Mouse (Mus musculus) myocyte (in vitro differentiated cells): Measurements from ENCODE around the gene Arhgef28. TPM values are rescaled to one million over a fixed set of nuclear protein-coding genes. Genes with fewer than 3 reads are reported as not detected.
"Not testable (repeated sequence)": the region's sequence is repeated elsewhere in the genome, so short reads cannot be mapped to it uniquely, and the experiment has no call there.

Experiments
- H3K27me3 ChIP-seq: one replicate; pipeline ENCODE4 v1.6.1; 2011; ENCODE audit not compliant: control insufficient read depth, insufficient read depth, insufficient read length
- H3K36me3 ChIP-seq: one replicate; pipeline ENCODE4 v1.6.1; 2011; ENCODE audit not compliant: control insufficient read depth, insufficient read depth
- H3K4me2 ChIP-seq: one replicate; pipeline ENCODE4 v1.6.1; 2011; ENCODE audit warnings: low read depth, control low read depth
- H3K4me3 ChIP-seq: one replicate; pipeline ENCODE4 v1.5.1; 2011; ENCODE audit warnings: mild to moderate bottlenecking, control low read depth, moderate library complexity
- H3K79me2 ChIP-seq: one replicate; pipeline ENCODE4 v1.6.1; 2011; ENCODE audit not compliant: control insufficient read depth, insufficient read depth
- H3ac ChIP-seq: one replicate; pipeline ENCODE4 v1.6.1; 2011; ENCODE audit not compliant: control insufficient read depth, insufficient read length
- CEBPB ChIP-seq: IDR thresholded peaks from 2 replicates; pipeline ENCODE4 v1.6.1; 2011; ENCODE audit warnings: mild to moderate bottlenecking, moderate library complexity; ENCODE audit not compliant: poor library complexity, insufficient read depth, severe bottlenecking
- E2F4 ChIP-seq: IDR thresholded peaks from one replicate; pipeline ENCODE4 v1.6.1; 2011; ENCODE audit warnings: mild to moderate bottlenecking, control low read depth, moderate library complexity; ENCODE audit not compliant: insufficient read depth
- MAX ChIP-seq: IDR thresholded peaks from one replicate; pipeline ENCODE4 v1.6.1; 2011; ENCODE audit warnings: low read depth, mild to moderate bottlenecking, control low read depth
- MYOD1 ChIP-seq, 3 experiments: IDR thresholded peaks; one replicate each; pipeline ENCODE4 v1.6.1; 2011; ENCODE audit warnings: control low read depth in 2 of 3, low read depth in 2 of 3, mild to moderate bottlenecking in 2 of 3, moderate library complexity in 1 of 3; ENCODE audit not compliant: insufficient read length in 2 of 3, control insufficient read depth in 1 of 3
- MYOG ChIP-seq, 3 experiments: IDR thresholded peaks; one replicate each; pipeline ENCODE4 v1.6.1; 2011; ENCODE audit warnings: control low read depth in 2 of 3, low read depth in 2 of 3, mild to moderate bottlenecking in 2 of 3; ENCODE audit not compliant: insufficient read length in 2 of 3, control insufficient read depth in 1 of 3, insufficient read depth in 1 of 3
- POLR2A ChIP-seq: IDR thresholded peaks from one replicate; pipeline ENCODE4 v1.6.1; 2011; ENCODE audit warnings: low read depth, mild to moderate bottlenecking, control low read depth, moderate library complexity; ENCODE audit not compliant: insufficient read length
- POLR2AphosphoS2 ChIP-seq: IDR thresholded peaks from one replicate; pipeline ENCODE4 v1.6.1; 2011; ENCODE audit warnings: low read depth, control low read depth; ENCODE audit not compliant: insufficient read length
- REST ChIP-seq: IDR thresholded peaks from one replicate; pipeline ENCODE4 v1.6.1; 2011; ENCODE audit warnings: mild to moderate bottlenecking, control low read depth, moderate library complexity; ENCODE audit not compliant: insufficient read depth, insufficient read length
- SRF ChIP-seq: IDR thresholded peaks from one replicate; pipeline ENCODE4 v1.6.1; 2011; ENCODE audit warnings: low read depth; ENCODE audit not compliant: control insufficient read depth, insufficient read length
- TCF12 ChIP-seq: IDR thresholded peaks from one replicate; pipeline ENCODE4 v1.6.1; 2011; ENCODE audit warnings: mild to moderate bottlenecking, control low read depth; ENCODE audit not compliant: poor library complexity, insufficient read depth, severe bottlenecking
- TCF3 ChIP-seq: IDR thresholded peaks from one replicate; pipeline ENCODE4 v1.6.1; 2011; ENCODE audit warnings: low read depth, control low read depth; ENCODE audit not compliant: insufficient read length
- USF1 ChIP-seq: IDR thresholded peaks from one replicate; pipeline ENCODE4 v1.6.1; 2011; ENCODE audit warnings: low read depth, mild to moderate bottlenecking, control low read depth, moderate library complexity
- polyA plus RNA-seq: library from polyadenylated mRNA; unstranded; fragments of >200 nt; fragmentation: generic; extraction: Trizol; gene quantifications from one replicate; pipeline ENCODE4 v1.2.1, GENCODE M21; 2012; ENCODE audit warnings: missing spikeins

The Arhgef28 gene
- polyA plus RNA-seq, 1 experiment: 0.76 TPM

DNA sequence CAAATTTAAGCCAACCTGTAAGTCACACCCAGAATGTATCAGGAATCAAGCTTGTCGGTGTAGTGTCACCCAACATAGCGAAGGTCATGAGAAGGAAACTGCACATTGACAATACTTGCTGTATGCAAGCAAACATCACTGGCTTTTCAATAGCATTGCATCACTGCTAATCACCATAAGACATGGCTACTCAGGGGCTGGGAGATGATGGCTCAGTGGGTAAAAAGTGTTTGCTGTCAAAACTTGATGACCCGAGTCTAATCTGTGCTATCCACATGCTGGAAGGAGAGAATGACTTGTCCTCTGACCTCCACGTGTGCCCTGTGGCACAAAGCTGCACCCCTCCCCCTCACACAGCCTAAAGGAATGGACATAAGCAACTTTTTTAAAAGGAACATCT is 133.0 kb downstream of the Arhgef28 start:
- TF ChIP-seq TCF3 (no peak), REST (no peak), CEBPB (no peak), POLR2A (no peak), SRF (no peak), MYOG (IDR thresholded peaks at IDR 0.05; ENCODE audit: control insufficient read depth in 1 of 3, insufficient read depth in 1 of 3, insufficient read length in 2 of 3, low read depth in 2 of 3) (no peak), POLR2AphosphoS2 (no peak), USF1 (no peak), E2F4 (no peak), TCF12 (no peak), MAX (no peak), MYOD1 (IDR thresholded peaks at IDR 0.05; ENCODE audit: control insufficient read depth in 1 of 3, insufficient read length in 2 of 3, low read depth in 2 of 3) (no peak)
- Histone ChIP-seq H3K27me3 (no peaks in the 10 kb centered on the region), H3K36me3 (no peaks in the 10 kb centered on the region), H3ac (no peak overlapping the region), H3K79me2 (no peaks in the 10 kb centered on the region), H3K4me2 (no peak overlapping the region), H3K4me3 (no peak overlapping the region)

DNA sequence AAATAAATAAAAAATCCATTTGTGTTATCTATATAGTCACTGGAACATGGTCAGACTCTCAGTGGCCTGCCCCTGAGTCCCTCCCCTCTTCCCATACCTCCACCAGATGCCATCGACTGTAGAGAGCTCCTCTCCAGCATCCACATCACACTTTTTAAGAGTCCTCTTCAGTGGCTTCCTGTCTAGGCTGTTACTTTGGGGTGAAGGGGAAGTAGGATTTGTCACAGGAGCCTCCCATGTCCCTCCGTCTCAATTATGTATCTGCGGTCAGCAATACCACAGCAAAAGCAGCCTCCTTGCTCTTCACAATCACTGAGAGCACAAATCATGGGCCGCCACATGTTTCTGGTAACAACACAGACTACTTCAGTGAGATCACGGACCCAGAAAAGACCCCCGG is 135.8 kb downstream of the Arhgef28 start:
- Histone ChIP-seq H3K4me2 (no peak overlapping the region), H3K36me3 (no peaks in the 10 kb centered on the region), H3K27me3 (no peaks in the 10 kb centered on the region), H3K79me2 (no peaks in the 10 kb centered on the region), H3K4me3 (no peak overlapping the region), H3ac (no peak overlapping the region)
- TF ChIP-seq MYOG (IDR thresholded peaks at IDR 0.05; ENCODE audit: control insufficient read depth in 1 of 3, insufficient read depth in 1 of 3, insufficient read length in 2 of 3, low read depth in 2 of 3): no peak
- TF ChIP-seq MYOD1 (IDR thresholded peaks at IDR 0.05; ENCODE audit: control insufficient read depth in 1 of 3, insufficient read length in 2 of 3, low read depth in 2 of 3): no peak
- TF ChIP-seq USF1: no peak
- TF ChIP-seq TCF12: no peak
- no peak for TF ChIP-seq POLR2A
- no peak for TF ChIP-seq POLR2AphosphoS2
- no peak for TF ChIP-seq CEBPB
- TF ChIP-seq TCF3: no peak
- TF ChIP-seq MAX: no peak
- TF ChIP-seq REST: no peak
- no peak for TF ChIP-seq SRF
- TF ChIP-seq E2F4: no peak

DNA sequence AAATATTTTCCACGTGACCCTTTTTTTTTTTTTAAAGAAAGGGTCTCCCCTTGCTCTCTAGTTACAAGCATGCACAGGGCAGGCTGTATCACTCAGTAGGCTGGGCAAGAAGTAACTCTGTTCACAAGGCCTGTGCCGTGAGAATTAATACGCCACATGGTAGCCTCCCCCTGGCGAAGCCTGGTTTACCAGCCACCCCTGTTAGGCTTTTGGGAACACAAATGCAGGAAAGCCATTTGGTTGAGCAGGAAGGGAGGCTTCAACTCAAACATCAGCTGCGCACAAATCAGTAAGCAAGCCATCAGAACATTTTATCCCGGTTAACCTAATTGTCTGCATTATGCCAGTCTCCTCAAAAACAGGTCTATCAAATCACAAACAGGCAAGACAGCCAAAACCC is 136.6 kb downstream of the Arhgef28 start:
- H3K79me2 ChIP-seq: no peaks in the 10 kb centered on the region
- TF ChIP-seq MYOD1 (IDR thresholded peaks at IDR 0.05; ENCODE audit: control insufficient read depth in 1 of 3, insufficient read length in 2 of 3, low read depth in 2 of 3) (no peak), MAX (no peak), REST (no peak), MYOG (IDR thresholded peaks at IDR 0.05; ENCODE audit: control insufficient read depth in 1 of 3, insufficient read depth in 1 of 3, insufficient read length in 2 of 3, low read depth in 2 of 3) (no peak), TCF12 (no peak), TCF3 (no peak), E2F4 (no peak), USF1 (no peak), POLR2A (no peak), POLR2AphosphoS2 (no peak), CEBPB (no peak), SRF (no peak)
- no peaks in the 10 kb centered on the region for H3K27me3 ChIP-seq
- no peak overlapping the region for H3K4me3 ChIP-seq
- no peaks in the 10 kb centered on the region for H3K36me3 ChIP-seq
- no peak overlapping the region for H3ac ChIP-seq
- H3K4me2 ChIP-seq: no peak overlapping the region

DNA sequence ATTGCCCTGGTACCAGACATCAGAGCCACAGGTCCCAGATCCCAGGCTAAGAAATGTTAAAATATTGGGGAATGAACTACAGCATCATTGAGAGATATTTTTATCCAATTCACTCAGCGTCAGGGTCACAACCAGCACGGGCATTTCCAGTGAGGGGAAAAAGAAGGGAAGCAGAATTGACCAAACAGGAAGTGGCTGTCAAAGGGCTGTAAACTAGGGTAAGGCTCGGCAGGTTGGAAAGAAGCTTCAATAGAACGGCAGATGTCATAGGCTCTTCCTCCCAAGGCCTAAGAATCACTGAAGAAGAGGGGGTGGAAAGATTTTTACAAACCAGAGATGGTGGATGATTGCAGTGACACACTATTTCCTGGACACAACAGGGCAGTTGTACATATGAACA is 143.4 kb downstream of the Arhgef28 start:
- no peak overlapping the region for H3K4me3 ChIP-seq
- H3ac ChIP-seq: no peak overlapping the region
- no peaks in the 10 kb centered on the region for H3K36me3 ChIP-seq
- TF ChIP-seq MYOD1 (IDR thresholded peaks at IDR 0.05; ENCODE audit: control insufficient read depth in 1 of 3, insufficient read length in 2 of 3, low read depth in 2 of 3) (no peak), MAX (no peak), POLR2AphosphoS2 (no peak), POLR2A (no peak), SRF (no peak), REST (no peak), CEBPB (no peak), USF1 (no peak)
- H3K27me3 ChIP-seq: no peaks in the 10 kb centered on the region
- H3K79me2 ChIP-seq: no peaks in the 10 kb centered on the region
- no peak overlapping the region for H3K4me2 ChIP-seq

DNA sequence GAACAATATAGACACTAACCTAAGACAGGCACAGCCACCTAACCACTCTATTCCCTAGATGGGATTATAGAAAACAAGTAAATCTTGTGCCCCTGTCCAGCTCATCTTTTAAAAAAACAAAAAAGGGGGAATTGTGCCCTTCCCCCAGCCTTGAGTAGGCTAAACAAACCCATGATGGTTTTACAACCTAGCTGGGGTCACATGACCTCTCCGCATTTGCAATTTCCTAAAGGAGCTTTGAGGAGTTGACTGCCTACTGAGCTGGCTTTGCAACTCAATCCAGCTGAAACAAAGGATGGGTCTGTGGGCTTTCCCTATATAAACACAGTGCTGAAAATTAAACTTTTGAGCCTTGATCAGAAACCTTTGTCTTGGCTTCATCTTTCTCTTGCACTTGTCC is 146.1 kb downstream of the Arhgef28 start:
- H3K36me3 ChIP-seq, H3K4me3 ChIP-seq, H3ac ChIP-seq, H3K4me2 ChIP-seq, H3K79me2 ChIP-seq, H3K27me3 ChIP-seq: not testable (repeated sequence)
